Mouse (Mus musculus) bone marrow macrophage, adult 2 months (primary cell): ENCODE results near the gene Hist1h1d.
"Not testable (repeated sequence)": the region's sequence is repeated elsewhere in the genome, so short reads cannot be mapped to it uniquely, and the experiment has no call there.

Experiments used
- CTCF ChIP-seq: IDR thresholded peaks from 2 replicates; pipeline ENCODE4 v1.5.1; 2012; ENCODE audit warnings: low read depth, mild to moderate bottlenecking, low read length, moderate library complexity
- POLR2A ChIP-seq: IDR thresholded peaks from 2 replicates; pipeline ENCODE4 v1.6.1; 2012; ENCODE audit warnings: mild to moderate bottlenecking, low read depth, low read length, borderline replicate concordance

DNA sequence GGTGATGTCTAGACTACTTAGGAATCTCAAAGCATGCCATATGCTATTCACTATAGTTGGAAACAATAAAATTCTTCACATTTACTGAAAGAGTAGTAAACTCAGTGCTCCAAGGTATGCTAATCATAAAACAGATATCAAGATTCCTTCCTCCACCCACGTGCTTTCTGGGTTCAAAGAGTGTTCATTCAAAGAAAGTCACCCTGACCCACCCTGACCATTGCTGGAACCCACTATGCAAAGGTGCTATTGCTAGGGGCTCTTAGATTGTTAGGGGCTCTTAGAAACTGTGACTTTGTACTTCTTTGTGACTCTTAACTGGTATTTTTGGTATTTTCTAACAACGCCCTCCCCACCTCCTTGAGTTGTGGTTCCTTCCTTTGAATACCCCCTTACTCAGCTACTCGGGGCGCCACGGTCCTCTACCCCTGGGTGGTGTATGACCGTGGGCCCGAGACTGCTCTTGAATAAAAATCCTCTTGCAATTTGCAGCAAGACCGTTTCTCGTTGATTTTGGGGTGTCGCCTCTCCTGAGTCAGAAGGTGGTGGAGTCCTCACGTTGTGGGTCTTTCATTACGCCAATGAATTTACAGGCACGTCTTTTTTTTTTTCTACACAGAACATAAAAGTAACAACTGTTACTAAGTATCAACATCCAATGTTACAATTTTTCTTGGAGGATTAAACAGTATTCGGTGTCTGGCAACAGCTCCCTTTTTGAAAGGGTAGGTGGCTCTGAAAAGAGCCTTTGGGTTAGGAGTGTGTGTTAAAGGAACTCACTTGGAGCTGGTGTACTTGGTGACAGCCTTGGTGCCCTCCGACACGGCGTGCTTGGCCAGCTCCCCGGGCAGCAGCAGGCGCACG is 20.2 kb downstream of the Hist1h1d start:
- TF ChIP-seq CTCF, POLR2A: not testable (repeated sequence)
